Mouse (Mus musculus) adrenal gland (tissue): ENCODE results near the gene Spata31.

Experiments used
- intact Hi-C: fragments of 180-260 bp; cut with DNase I; formaldehyde crosslinking; loops from one replicate; pipeline ENCODE4 v1.15.1; 2025
- long read RNA-seq, 2 experiments: library from polyadenylated mRNA; unstranded; transcript quantifications; one replicate each; pipeline ENCODE4 v2.0.0; 2020; ENCODE audit warnings: borderline replicate concordance in 1 of 2; ENCODE audit not compliant: insufficient replicate concordance in 1 of 2

The Spata31 gene
- long read RNA-seq, experiment 1 = 0 reads
- long read RNA-seq, experiment 2 = 0 reads

DNA sequence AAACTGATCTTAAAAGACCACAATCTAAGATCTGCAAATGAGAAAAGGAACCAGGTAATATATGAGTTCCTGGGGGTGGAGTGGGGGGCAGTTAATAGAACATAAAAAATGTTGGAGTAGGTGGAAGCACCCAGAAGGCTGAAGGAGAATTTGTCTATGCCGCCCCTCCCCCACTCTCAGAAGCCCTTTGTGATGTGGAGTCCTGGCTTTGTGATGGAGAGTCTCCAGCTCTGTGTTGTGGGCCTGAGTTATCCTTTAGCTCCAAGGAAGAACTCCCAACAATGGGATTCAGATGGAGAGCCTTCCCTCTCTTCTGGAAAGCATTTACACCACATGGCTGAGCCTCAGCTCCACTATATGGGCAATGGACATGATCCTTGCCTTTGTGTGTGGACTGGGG lies at the start of gene Spata31:
Gene Spata31, plus strand, starts transcription at position 216 of the 400 bp plus-strand sequence.
- intact Hi-C loops = no loop called here

DNA sequence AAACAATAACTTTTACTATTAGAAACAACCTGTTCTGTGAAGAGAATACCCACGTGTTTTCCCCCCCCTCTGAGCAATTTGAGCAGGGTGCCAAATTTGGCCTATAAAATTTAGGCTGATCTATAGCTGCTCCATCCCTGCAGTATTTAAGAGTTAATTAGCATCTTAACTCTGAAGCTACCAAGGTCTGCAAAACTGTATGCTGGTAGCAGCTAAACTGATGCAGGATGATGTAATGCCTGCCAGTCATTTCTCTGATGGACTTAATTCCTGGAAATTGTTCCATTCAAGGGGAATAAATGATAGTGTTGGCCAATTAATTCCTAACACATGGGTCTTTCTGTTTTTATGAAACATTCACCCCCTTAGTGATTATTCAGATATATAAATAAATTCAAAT lies 14.1 kb upstream of the Spata31 start:
- intact Hi-C loops = loop anchor here (10.0 kb wide), 1 partner anchor 458 kb away; no protein-coding TSS in a partner anchor

DNA sequence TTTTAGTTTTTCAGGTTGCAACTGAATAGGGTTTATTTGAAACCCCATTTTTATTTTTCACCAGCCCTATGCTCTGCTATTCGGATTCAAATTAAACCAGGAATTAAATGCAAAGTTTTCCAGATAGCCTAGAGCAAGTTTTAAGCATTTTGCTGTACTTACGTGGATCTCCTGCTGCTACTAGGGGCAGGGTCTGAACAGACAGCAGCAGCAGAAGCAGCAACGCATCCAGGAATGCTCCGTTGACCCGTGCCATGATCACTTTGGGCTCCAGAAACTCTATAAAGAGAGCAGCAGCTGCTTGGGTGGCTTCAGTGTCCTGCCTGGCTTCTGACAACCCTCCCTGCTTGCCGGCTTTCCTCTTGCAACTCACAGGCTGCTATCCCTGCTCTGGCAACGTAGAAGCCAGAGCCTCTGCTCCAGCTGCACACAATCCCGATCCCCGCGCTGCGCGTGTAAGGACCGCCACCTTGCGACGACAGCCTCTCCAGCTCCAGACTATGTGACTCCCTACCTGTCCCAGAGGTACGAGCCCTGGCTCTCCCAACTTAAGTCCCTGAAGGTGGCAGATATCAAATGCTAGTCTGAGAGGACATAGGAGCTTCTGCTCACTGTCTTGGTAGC lies 13.5 kb upstream of the Spata31 start, which contains the start of gene Cntnap3:
Gene Cntnap3, minus strand, starts transcription at position 371 of the 624 bp plus-strand sequence.
- intact Hi-C loops = loop anchor here (10.0 kb wide), 1 partner anchor 459 kb away; no protein-coding TSS in a partner anchor
